Mouse (Mus musculus) stomach, embryonic 14.5 days (tissue): Measurements from ENCODE around the gene Cdc40. TPM values are rescaled to one million over a fixed set of nuclear protein-coding genes. Genes with fewer than 3 reads are reported as not detected.

Experiments used
- ATAC-seq: fragments of 200-750 bp; cut with Nextera tagmentation; 2 replicates; pipeline ENCODE4 v1.8.0; 2017; ENCODE audit warnings: low read depth, moderate TSS enrichment; ENCODE audit not compliant: insufficient number of reproducible peaks, insufficient read depth, low FRiP score
- H3K27ac ChIP-seq: fragments of 300-500 bp; sonication (generic); 2 replicates; pipeline ENCODE4 v1.5.1; 2014; ENCODE audit warnings: mild to moderate bottlenecking, low read length, moderate library complexity, mixed read lengths
- H3K27me3 ChIP-seq: fragments of 300-500 bp; sonication (generic); 2 replicates; pipeline ENCODE4 v1.6.1; 2014; ENCODE audit warnings: low read length, control low read depth, mixed read lengths; ENCODE audit not compliant: control insufficient read depth, insufficient read depth
- H3K36me3 ChIP-seq: fragments of 300-500 bp; sonication (generic); 2 replicates; pipeline ENCODE4 v1.6.1; 2014; ENCODE audit warnings: mild to moderate bottlenecking, control low read depth, low read length, moderate library complexity, mixed read lengths; ENCODE audit not compliant: control insufficient read depth, insufficient read depth
- H3K4me1 ChIP-seq: fragments of 300-500 bp; sonication (generic); 2 replicates; pipeline ENCODE4 v1.6.1; 2014; ENCODE audit warnings: low read length, control low read depth, mixed read lengths; ENCODE audit not compliant: control insufficient read depth, insufficient read depth
- H3K4me2 ChIP-seq: fragments of 300-500 bp; sonication (generic); replicated peaks from 2 replicates; pipeline ENCODE4 v1.6.1; 2014; ENCODE audit warnings: low read depth, low read length, control low read depth
- H3K4me3 ChIP-seq: fragments of 300-500 bp; sonication (generic); 2 replicates; pipeline ENCODE4 v1.5.1; 2014; ENCODE audit warnings: low read depth, low read length, control low read depth
- H3K9ac ChIP-seq: fragments of 300-500 bp; sonication (generic); replicated peaks from 2 replicates; pipeline ENCODE4 v1.6.1; 2014; ENCODE audit warnings: low read depth, mild to moderate bottlenecking, control low read depth, low read length, moderate library complexity, mixed read lengths
- H3K9me3 ChIP-seq: fragments of 300-500 bp; sonication (generic); 2 replicates; pipeline ENCODE4 v1.6.1; 2016; ENCODE audit warnings: low read depth, low read length, control low read depth; ENCODE audit not compliant: control insufficient read depth
- WGBS: fragments of 180-500 bp; shearing (Covaris S2); extraction: QIAGEN DNeasy Blood & Tissue Kit; methylation state at CpG from one replicate; pipeline ENCODE4 v1.1.7; 2014; 5-methylcytosine and 5-hydroxymethylcytosine counted together
- polyA plus RNA-seq: library from polyadenylated mRNA; unstranded; fragments of >200 nt; fragmentation: Nextera tagmentation; extraction: Ambion mirVana; gene quantifications from 2 replicates; pipeline ENCODE4 v1.2.1, GENCODE M21; 2014

Cdc40 gene
- polyA plus RNA-seq, 1 experiment from 2014 or later = 35.7 TPM

GRCm38 (mm10) chr10:40882333-40882732, 778 bp downstream of the Cdc40 start:
- peak overlapping the region; percentile 96 for H3K4me3 ChIP-seq
- H3K4me2 ChIP-seq = peak overlapping the region; percentile 58
- H3K9ac ChIP-seq = peak overlapping the region; percentile 79
- H3K27me3 ChIP-seq = no peaks in the 10 kb centered on the region
- H3K4me1 ChIP-seq = peaks cover 6% of the 10 kb centered on the region; the same call in 1 of the 2 replicates
- no peaks in the 10 kb centered on the region for H3K9me3 ChIP-seq
- H3K36me3 ChIP-seq = no peaks in the 10 kb centered on the region
- WGBS = 11% methylated on average over 9 of the region's 9 CpGs
- H3K27ac ChIP-seq = peak overlapping the region; percentile 76; the same call in 1 of the 2 replicates
- ATAC-seq = no peak

GRCm38 (mm10) chr10:40881236-40881635, 1.9 kb downstream of the Cdc40 start:
- Histone ChIP-seq H3K27ac (no peak overlapping the region), H3K36me3 (no peaks in the 10 kb centered on the region), H3K4me3 (no peak overlapping the region), H3K9me3 (no peaks in the 10 kb centered on the region), H3K4me2 (peak overlapping the region; percentile 58; the same call in 1 of the 2 replicates), H3K9ac (no peak overlapping the region), H3K27me3 (no peaks in the 10 kb centered on the region), H3K4me1 (peaks cover 6% of the 10 kb centered on the region; the same call in 1 of the 2 replicates)
- no peak for ATAC-seq
- 72% methylated on average over 3 of the region's 3 CpGs for WGBS

DNA sequence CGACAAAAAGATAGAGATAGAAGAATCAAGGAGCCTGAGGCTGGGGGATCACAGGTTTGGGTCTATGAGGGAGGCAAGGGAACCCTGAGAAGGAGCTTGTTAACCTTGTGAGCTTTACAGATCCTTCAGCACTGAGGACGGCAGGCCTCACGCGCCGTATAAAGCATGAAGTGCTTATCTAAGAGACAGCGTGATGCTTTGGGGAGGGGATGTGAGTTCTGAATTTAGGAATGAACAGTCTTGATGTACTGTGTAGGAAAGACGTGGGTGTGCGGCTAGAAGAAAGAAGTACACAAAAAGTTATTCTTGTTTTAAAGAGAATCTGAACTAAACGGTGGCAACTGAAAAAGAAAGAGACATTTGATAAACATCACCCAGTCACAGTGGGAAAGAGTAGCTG, 3.1 kb downstream of the Cdc40 start:
- Histone ChIP-seq H3K9ac (no peak overlapping the region), H3K36me3 (no peaks in the 10 kb centered on the region), H3K4me1 (peaks cover 6% of the 10 kb centered on the region; the same call in 1 of the 2 replicates), H3K27ac (no peak overlapping the region), H3K4me2 (no peak overlapping the region), H3K9me3 (no peaks in the 10 kb centered on the region), H3K27me3 (no peaks in the 10 kb centered on the region), H3K4me3 (no peak overlapping the region)
- ATAC-seq = no peak
- 85% methylated on average over 9 of the region's 9 CpGs for WGBS

- no peak overlapping the region for H3K4me2 ChIP-seq
- H3K4me3 ChIP-seq = no peak overlapping the region
- no peak for ATAC-seq
- no peak overlapping the region for H3K27ac ChIP-seq
- no peaks in the 10 kb centered on the region for H3K36me3 ChIP-seq
- H3K4me1 ChIP-seq = peaks cover 6% of the 10 kb centered on the region; the same call in 1 of the 2 replicates
- no peaks in the 10 kb centered on the region for H3K9me3 ChIP-seq
- 82% methylated on average over 3 of the region's 3 CpGs for WGBS
- no peak overlapping the region for H3K9ac ChIP-seq
- no peaks in the 10 kb centered on the region for H3K27me3 ChIP-seq
Measured at GRCm38 (mm10) chr10:40878246-40878645, 4.9 kb downstream of the Cdc40 start.

DNA sequence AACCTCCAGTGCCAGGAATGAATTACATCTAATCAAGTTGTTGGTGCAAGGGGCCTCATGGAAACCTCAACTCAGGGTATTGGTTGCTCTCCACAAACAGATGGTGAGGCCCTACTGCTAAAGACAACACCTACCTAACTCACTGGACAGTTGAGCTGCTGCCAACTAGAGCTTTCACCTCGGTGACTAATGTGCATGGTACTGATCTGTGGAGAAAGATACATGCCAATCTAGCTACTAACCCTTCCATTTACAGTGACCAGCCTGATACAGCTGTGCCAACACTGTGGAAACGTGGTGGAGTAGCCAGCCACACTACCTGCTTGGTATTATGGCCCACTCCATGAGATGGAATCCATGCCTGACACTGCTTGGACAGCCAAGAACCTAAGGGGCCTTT, 11.1 kb downstream of the Cdc40 start:
- WGBS = 91% methylated on average over 2 of the region's 2 CpGs
- Histone ChIP-seq H3K4me3 (no peak overlapping the region), H3K9me3 (no peaks in the 10 kb centered on the region), H3K4me1 (no peaks in the 10 kb centered on the region), H3K36me3 (no peaks in the 10 kb centered on the region), H3K27me3 (no peaks in the 10 kb centered on the region), H3K4me2 (no peak overlapping the region), H3K9ac (no peak overlapping the region), H3K27ac (no peak overlapping the region)
- ATAC-seq = no peak

DNA sequence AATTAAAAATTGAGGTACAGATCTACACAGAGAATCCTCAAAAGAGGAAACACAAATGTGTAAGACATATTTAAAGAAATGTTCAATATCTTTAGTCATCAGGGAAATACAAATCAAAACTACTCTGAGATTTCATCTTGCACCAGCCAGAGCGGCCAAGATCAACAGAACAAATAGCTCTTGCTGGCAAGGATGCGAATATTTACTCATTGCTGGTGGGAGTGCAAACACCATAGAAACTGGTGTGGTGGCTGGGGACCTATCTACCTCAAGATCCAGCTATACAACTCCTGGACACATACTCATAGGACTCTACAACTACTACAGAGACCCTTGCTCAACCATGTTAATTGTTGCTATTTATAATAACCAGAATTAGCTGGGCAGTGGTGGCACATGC, 11.8 kb downstream of the Cdc40 start:
- ATAC-seq = no peak
- Histone ChIP-seq H3K27ac (no peak overlapping the region), H3K9ac (no peak overlapping the region), H3K4me2 (no peak overlapping the region), H3K4me3 (no peak overlapping the region), H3K4me1 (no peaks in the 10 kb centered on the region), H3K27me3 (no peaks in the 10 kb centered on the region), H3K9me3 (no peaks in the 10 kb centered on the region), H3K36me3 (no peaks in the 10 kb centered on the region; the same call in 1 of the 2 replicates)
- WGBS = 78% methylated on average over 2 of the region's 2 CpGs

- Histone ChIP-seq H3K4me3 (no peak overlapping the region), H3K9me3 (no peaks in the 10 kb centered on the region), H3K4me1 (no peaks in the 10 kb centered on the region), H3K27ac (no peak overlapping the region), H3K9ac (no peak overlapping the region), H3K36me3 (no peaks in the 10 kb centered on the region; the same call in 1 of the 2 replicates), H3K27me3 (no peaks in the 10 kb centered on the region), H3K4me2 (no peak overlapping the region)
- 86% methylated on average over 2 of the region's 2 CpGs for WGBS
- ATAC-seq = no peak
Measured at GRCm38 (mm10) chr10:40868081-40868480, 15.0 kb downstream of the Cdc40 start.

DNA sequence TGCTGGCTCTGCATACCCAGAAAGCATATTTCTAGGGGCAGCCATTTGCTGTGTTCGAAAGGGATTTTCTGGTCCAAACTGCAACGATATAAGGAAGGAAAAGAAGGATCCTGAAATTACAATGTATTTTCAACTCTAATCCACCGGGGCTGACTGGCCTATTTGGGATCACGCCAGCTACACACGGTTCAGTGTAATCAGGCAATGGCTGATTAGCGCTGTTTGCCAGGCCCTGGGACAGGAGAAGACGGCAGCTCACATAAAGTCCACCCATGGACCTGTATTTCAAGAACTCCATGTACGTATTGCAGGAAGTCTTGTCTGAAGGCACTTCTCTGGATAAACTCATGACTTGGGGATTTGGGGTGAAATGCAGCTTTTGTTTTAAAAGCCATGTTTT, 25.5 kb downstream of the Cdc40 start:
- H3K36me3 ChIP-seq = no peaks in the 10 kb centered on the region
- H3K9me3 ChIP-seq = no peaks in the 10 kb centered on the region
- H3K9ac ChIP-seq = no peak overlapping the region
- H3K27me3 ChIP-seq = no peaks in the 10 kb centered on the region
- 77% methylated on average over 8 of the region's 8 CpGs for WGBS
- H3K4me3 ChIP-seq = no peak overlapping the region
- H3K4me1 ChIP-seq = no peaks in the 10 kb centered on the region
- no peak for ATAC-seq
- H3K4me2 ChIP-seq = no peak overlapping the region
- H3K27ac ChIP-seq = no peak overlapping the region

DNA sequence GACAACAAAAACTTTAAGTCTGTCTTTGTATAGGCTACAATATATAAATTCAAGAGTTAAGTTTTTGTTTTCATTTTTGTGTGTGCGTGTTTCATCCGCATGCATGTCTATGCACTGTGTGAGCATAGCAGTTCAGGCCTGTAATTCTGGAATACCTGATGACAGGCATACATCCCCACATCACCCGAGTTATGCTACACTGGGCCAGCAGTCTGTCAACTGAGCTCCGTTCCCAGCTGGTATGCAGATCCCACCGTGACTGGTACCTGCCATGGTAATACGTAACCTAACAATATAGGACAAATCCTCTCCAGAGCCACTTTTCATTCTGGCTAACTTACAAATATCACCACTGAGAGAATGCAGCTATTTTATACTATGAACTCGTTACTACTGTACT, 26.4 kb downstream of the Cdc40 start:
- 91% methylated on average over 7 of the region's 7 CpGs for WGBS
- ATAC-seq = no peak

More for the DNA sequence above, 26.4 kb downstream of the Cdc40 start:
- Histone ChIP-seq H3K4me2 (no peak overlapping the region), H3K27ac (no peak overlapping the region), H3K4me1 (no peaks in the 10 kb centered on the region), H3K27me3 (no peaks in the 10 kb centered on the region), H3K4me3 (no peak overlapping the region), H3K9ac (no peak overlapping the region), H3K36me3 (no peaks in the 10 kb centered on the region), H3K9me3 (no peaks in the 10 kb centered on the region)
